Mouse (Mus musculus) midbrain, postnatal 0 days (tissue): ENCODE results near the gene Sema3f. TPM values are rescaled to one million over a fixed set of nuclear protein-coding genes. Genes with fewer than 3 reads are reported as not detected.
"Not testable (repeated sequence)": the region's sequence is repeated elsewhere in the genome, so short reads cannot be mapped to it uniquely, and the experiment has no call there.

Source experiments
- ATAC-seq: fragments of 200-750 bp; cut with Nextera tagmentation; 2 replicates; pipeline ENCODE4 v1.8.0; 2017; ENCODE audit warnings: moderate number of reproducible peaks, mild to moderate bottlenecking, moderate TSS enrichment, moderate library complexity; ENCODE audit not compliant: low FRiP score
- DNase-seq: peaks from one replicate; pipeline ENCODE4 v3.0.0-alpha.2; 2015; ENCODE audit warnings: low spot score
- H3K27ac ChIP-seq: fragments of 300-500 bp; sonication (generic); 2 replicates; pipeline ENCODE4 v1.5.1; 2014; ENCODE audit warnings: low read depth, mild to moderate bottlenecking, low read length, mixed read lengths
- H3K27me3 ChIP-seq: fragments of 300-500 bp; sonication (generic); 2 replicates; pipeline ENCODE4 v1.6.1; 2014; ENCODE audit warnings: low read length, control low read depth, mixed read lengths; ENCODE audit not compliant: insufficient read depth
- H3K36me3 ChIP-seq: fragments of 300-500 bp; sonication (generic); 2 replicates; pipeline ENCODE4 v1.6.1; 2014; ENCODE audit warnings: low read length, control low read depth, mixed read lengths; ENCODE audit not compliant: insufficient read depth
- H3K4me1 ChIP-seq: fragments of 300-500 bp; sonication (generic); 2 replicates; pipeline ENCODE4 v1.6.1; 2014; ENCODE audit warnings: mild to moderate bottlenecking, control low read depth, antibody characterized with exemption, low read length, mixed read lengths; ENCODE audit not compliant: insufficient read depth
- H3K4me2 ChIP-seq: fragments of 300-500 bp; sonication (generic); 2 replicates; pipeline ENCODE4 v1.6.1; 2014; ENCODE audit warnings: low read depth, mild to moderate bottlenecking, low read length, mixed read lengths; ENCODE audit not compliant: poor library complexity, severe bottlenecking
- H3K4me3 ChIP-seq: fragments of 300-500 bp; sonication (generic); 2 replicates; pipeline ENCODE4 v1.5.1; 2014; ENCODE audit warnings: low read depth, mild to moderate bottlenecking, low read length, moderate library complexity
- H3K9ac ChIP-seq: fragments of 300-500 bp; sonication (generic); replicated peaks from 2 replicates; pipeline ENCODE4 v1.6.1; 2014; ENCODE audit warnings: mild to moderate bottlenecking, low read length, moderate library complexity, mixed read lengths; ENCODE audit not compliant: poor library complexity, severe bottlenecking
- H3K9me3 ChIP-seq: fragments of 300-500 bp; sonication (generic); 2 replicates; pipeline ENCODE4 v1.6.1; 2016; ENCODE audit warnings: low read length, control low read depth
- CTCF ChIP-seq: IDR thresholded peaks from 2 replicates; pipeline ENCODE4 v1.5.1; 2016; ENCODE audit warnings: antibody characterized with exemption, mild to moderate bottlenecking
- WGBS: fragments of 180-500 bp; shearing (Covaris S2); extraction: QIAGEN DNeasy Blood & Tissue Kit; methylation state at CpG from one replicate; pipeline ENCODE4 v1.1.7; 2014; 5-methylcytosine and 5-hydroxymethylcytosine counted together
- polyA plus RNA-seq: library from polyadenylated mRNA; unstranded; fragments of >200 nt; fragmentation: Nextera tagmentation; extraction: Ambion mirVana; gene quantifications from 2 replicates; pipeline ENCODE4 v1.2.1, GENCODE M21; 2015
- total RNA-seq: library from RNA; depleted of rRNA; stranded (reverse); fragments of >200 nt; gene quantifications from 2 replicates; pipeline ENCODE4 v1.2.3, GENCODE M21; 2014

The Sema3f gene
- total and polyA plus RNA-seq, 2 experiments from 2014 or later = 13.5 to 115 TPM

DNA sequence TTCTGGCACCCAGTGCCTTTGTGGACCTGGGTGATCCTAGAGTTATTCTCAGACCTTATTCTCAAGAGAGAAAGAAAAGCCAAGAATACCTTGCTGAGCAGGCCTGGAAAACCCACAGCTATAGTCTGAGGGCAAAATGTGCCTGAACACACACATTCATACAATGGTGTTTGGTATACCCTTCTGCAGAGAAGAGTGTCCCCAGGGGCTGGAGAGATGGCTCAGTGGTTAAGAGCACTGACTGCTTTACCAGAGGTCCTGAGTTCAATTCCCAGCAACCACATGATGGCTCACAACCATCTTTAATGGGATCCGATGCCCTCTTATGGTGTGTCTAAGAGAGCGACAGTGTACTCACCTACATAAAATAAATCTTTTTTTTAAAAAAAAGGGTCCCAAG lies 31.4 kb downstream of the Sema3f start:
- ATAC-seq = no peak
- 96% methylated on average over 2 of the region's 2 CpGs for WGBS
- no peak overlapping the region for H3K9ac ChIP-seq
- no peaks in the 10 kb centered on the region for H3K4me1 ChIP-seq
- TF ChIP-seq CTCF = no peak
- H3K4me3 ChIP-seq = no peak overlapping the region
- H3K36me3 ChIP-seq = peaks cover 7% of the 10 kb centered on the region
- H3K4me2 ChIP-seq = no peak overlapping the region
- no peak for DNase-seq
- H3K27me3 ChIP-seq = peaks cover 12% of the 10 kb centered on the region; the same call in 1 of the 2 replicates
- H3K27ac ChIP-seq = no peak overlapping the region
- H3K9me3 ChIP-seq = no peaks in the 10 kb centered on the region

GRCm38 (mm10) chr9:107677819-107678526 lies 32.3 kb downstream of the Sema3f start:
- ATAC-seq, H3K4me1 ChIP-seq, H3K36me3 ChIP-seq, H3K4me2 ChIP-seq, H3K27ac ChIP-seq, H3K4me3 ChIP-seq, H3K9me3 ChIP-seq, H3K9ac ChIP-seq: not testable (repeated sequence)
- 41% methylated on average over 14 of the region's 14 CpGs for WGBS
- peaks cover 12% of the 10 kb centered on the region; the same call in 1 of the 2 replicates for H3K27me3 ChIP-seq
- DNase-seq = peak; percentile 88
- peak; percentile 82 for TF ChIP-seq CTCF

- H3K9me3 ChIP-seq = no peaks in the 10 kb centered on the region
- no peaks in the 10 kb centered on the region for H3K4me1 ChIP-seq
- H3K27me3 ChIP-seq = peaks cover 12% of the 10 kb centered on the region; the same call in 1 of the 2 replicates
- no peak overlapping the region for H3K27ac ChIP-seq
- H3K4me2 ChIP-seq = peak overlapping the region; percentile 70
- 23% methylated on average over 17 of the region's 17 CpGs for WGBS
- H3K9ac ChIP-seq = no peak overlapping the region
- peak overlapping the region; percentile 35; the same call in 1 of the 2 replicates for H3K4me3 ChIP-seq
- ATAC-seq (no peak), DNase-seq (peak; percentile 50)
- H3K36me3 ChIP-seq = no peaks in the 10 kb centered on the region
- TF ChIP-seq CTCF = peak; percentile 78
Observed at GRCm38 (mm10) chr9:107677091-107677784, 33.0 kb downstream of the Sema3f start.

DNA sequence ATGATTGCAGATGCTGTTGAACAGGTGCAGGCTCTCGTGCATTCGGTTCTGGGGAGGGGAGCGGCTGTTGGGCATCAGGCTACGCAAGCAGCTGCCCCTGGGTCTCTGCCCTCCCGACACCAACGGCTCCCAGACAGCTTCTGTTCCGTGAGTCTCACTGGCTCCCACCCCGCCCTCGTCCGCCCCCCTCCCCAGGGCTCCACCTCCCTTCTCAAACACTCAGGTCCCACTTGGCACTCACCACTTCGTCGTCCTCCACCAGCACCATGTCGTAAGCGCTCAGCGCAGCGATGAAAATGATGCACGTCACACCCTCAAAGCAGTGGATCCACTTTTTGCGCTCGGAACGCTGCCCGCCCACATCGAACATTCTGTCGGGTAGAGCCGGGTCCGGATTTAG lies 34.0 kb downstream of the Sema3f start:
- Histone ChIP-seq H3K9ac (peak overlapping the region; percentile 55), H3K27ac (no peak overlapping the region), H3K4me1 (no peaks in the 10 kb centered on the region), H3K9me3 (no peaks in the 10 kb centered on the region), H3K4me2 (peak overlapping the region; percentile 70), H3K36me3 (no peaks in the 10 kb centered on the region), H3K4me3 (peak overlapping the region; percentile 35), H3K27me3 (peaks cover 12% of the 10 kb centered on the region; the same call in 1 of the 2 replicates)
- no peak for TF ChIP-seq CTCF
- no peak for DNase-seq
- peak; percentile 28; the same call in 1 of the 2 replicates for ATAC-seq
- 1% methylated on average over 24 of the region's 25 CpGs for WGBS

- Histone ChIP-seq H3K4me2 (peak overlapping the region; percentile 70), H3K9ac (peak overlapping the region; percentile 55), H3K36me3 (no peaks in the 10 kb centered on the region), H3K27me3 (peaks cover 12% of the 10 kb centered on the region; the same call in 1 of the 2 replicates), H3K9me3 (no peaks in the 10 kb centered on the region), H3K27ac (no peak overlapping the region), H3K4me1 (no peaks in the 10 kb centered on the region), H3K4me3 (peak overlapping the region; percentile 35)
- peak; percentile 75 for DNase-seq
- TF ChIP-seq CTCF = peak; percentile 87
- 2% methylated on average over 39 of the region's 39 CpGs for WGBS
- ATAC-seq = peak; percentile 65
Observed at GRCm38 (mm10) chr9:107675671-107676301, 34.5 kb downstream of the Sema3f start.
